Mouse (Mus musculus) embryo, embryonic 11.5 days (tissue): ENCODE measurements around the gene Nup54.

Source experiments
- DNase-seq: peaks from one replicate; pipeline ENCODE4 v3.0.0-alpha.2; 2012; ENCODE audit warnings: low read depth, low spot score

Nup54 gene

DNA sequence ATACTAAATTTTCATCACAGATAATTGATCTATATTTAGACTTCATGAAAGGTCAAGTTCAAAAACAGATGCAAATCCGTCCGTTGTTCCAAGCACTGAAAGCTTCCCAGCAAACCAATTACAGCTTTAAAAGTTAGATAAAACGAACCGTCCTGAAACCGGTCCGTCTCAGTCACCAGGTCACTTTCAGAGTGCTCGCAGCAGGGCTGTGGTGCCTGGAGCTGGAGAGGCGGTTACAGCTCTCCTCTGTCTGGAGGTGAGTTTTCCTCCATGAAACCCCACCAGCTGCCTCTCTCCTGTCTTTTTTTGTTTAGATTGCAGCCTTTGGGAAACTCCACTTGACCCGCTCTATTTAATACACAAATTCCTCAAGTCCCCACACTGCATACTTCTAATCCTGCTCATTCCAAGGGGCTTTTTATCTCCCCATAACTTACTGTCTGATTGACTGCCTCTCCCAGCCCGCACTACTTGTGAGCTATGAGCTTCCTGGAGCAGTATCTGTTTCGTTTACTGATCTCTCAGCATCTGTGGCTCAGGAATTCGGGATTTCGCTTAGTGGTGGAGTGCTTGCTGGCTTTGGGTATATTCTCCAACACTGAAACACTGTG is 58.1 kb downstream of the Nup54 start:
- DNase-seq: no peak

DNA sequence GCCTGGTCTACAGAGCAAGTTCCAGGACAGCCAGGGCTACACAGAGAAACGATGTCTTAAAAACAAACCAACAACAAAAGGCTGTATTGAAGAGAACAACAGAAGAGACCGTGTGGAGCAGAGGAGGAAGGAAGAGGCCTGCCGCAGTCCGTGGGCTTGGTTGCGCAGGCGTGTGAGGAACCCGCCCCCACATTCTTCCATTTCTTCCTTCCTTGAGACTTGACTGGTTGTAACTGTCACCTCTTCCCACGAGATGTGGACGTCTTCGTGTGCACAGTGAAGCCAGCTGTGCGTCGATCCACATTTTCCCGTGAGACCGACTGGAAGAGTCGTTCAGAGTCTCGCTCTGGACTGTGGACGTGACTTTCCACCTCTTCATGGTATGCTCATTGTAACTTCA is 59.7 kb downstream of the Nup54 start:
- DNase-seq: no peak

DNA sequence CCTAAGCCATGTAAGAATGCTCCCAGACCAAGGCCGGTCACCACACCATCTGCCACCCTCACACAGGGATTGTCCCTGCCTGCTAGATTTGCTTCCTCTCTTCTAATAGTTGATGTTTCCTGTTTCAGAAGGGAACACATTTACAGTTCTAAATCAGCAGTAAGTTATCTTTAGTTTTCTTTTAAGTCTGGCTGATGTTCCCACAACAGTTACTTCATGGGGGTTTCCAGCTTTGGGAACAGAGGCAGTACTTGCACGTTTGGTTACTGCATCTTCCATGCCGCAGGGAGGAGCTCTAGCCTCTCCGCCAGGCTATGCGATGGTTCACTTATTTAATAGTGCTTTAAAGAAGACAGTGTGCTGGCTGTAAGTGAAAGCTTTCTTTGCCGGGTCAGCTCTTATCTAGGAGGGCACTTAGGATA is 60.3 kb downstream of the Nup54 start:
- DNase-seq: no peak

DNA sequence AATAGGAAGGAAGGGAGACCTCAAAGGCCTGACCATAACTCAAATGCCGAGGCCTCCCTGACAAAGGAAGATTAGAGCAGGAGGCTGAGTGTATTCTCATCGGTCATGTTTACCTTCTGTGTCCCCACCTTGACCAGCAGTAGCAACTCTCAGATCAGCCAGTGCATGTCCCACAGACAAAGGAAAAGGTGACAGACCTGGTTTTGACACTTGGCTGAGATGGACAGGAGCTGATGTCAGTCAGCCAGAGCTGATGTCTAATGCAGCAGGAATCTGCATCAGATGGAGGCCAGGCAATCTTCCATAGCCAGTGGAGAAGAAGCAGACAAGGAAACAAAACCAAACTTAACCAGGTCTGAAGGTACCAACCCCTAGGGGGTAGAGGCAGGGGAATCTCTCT is 62.4 kb downstream of the Nup54 start:
- DNase-seq: no peak

DNA sequence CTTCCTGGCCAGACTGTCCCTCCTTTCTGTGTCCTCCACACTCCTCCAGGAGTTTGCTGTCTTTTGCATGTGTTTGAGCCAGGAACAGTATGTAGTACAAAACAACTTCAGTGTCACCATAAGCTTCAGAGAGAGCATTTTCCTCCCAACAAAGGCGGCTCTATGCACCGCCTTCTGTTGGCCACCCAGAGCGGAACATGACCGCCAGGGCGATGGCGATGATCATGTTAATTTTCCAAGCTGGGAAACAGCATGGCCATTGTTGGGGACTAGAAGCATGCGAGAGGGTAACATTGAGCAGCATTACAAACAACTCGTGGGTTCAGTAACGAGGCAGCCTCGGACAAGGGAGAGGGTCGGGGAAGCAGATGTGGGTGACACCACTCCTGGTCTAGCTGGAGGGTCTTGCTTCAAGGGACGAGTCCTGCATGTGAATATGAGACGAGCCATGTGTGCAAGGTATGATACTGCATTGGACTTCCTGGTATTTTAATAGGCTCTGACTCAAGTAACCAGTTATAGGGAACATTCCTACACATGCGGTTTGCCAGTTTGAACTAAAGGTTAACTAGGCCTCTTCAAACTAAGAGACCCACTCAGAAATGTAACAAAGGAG is 63.5 kb downstream of the Nup54 start:
- DNase-seq: no peak

DNA sequence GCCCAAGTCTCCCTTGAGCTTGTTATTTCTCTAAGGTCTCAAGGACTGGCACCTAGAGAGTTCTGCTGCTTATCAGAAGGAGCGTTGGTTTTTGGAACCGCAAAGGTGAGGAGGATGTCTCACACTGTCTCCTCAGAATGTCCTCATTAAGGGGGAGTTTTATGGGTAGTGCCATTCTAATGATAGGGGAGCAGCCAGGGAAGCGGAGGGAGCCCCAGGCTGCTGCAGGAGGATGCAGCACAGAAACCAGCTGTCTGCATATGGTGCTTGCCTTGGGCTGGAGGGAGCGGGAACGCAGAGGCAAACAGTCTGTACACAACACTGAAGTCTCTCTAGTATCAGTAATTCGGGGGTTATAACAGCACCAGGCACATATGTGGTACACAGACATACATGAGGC is 64.1 kb downstream of the Nup54 start:
- DNase-seq: no peak

DNA sequence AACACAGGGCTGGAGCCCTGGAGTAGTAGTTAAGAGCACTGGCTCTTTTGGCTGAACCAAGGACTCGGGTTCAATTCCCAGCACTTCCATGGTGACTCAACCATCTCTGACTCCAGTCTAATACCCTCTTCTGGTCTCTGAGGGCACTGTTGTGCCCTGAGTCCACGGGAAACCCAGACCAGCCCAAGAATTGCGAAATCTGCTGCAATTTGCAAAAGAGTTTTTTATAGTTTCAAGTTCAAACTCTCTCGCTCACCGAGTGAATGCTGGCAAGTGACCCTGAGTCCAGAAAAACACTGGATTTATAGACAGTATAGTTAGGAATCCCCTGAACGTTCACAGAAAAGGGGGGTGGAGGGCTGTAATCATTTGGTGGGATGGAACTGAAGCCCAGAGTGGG is 64.6 kb downstream of the Nup54 start:
- DNase-seq: no peak

DNA sequence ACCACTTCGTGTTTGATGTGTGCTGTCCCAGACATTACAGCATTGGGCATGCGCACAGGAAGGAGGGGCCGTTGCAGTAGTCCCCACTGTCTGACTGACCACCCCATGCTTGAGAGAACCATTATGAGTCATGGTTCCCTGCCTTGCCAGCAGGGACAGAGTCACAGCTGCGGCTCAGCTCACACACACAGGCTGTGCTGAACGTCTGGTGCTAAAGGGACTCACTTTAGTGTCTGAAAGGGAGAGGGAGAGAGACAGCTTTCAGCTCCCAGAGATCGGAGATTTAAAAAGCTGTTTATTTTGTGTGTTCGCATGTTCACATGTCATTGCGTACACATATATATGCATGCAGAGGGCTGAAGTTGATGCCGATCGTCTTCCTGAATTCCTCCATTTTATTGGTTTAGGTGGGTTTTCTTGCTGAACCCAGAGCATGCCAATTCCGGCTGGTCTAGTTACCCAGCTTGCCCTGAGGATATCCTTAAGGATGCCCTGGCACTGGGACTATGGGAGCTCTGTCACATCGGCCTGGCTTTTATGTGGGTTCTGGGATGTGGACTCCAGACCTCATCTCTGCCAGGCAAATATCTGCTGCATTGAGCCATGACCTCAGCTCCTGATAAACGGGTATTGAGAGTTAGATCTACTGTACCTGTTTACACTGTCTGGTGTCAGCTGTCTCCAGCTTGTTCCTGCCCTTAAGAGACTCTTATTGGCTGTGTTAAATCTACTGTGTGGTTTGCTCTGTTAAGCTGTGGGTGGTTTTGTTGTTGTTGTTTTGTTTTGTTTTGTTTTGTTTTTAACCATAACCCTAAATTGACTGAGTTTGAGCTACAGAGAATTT is 65.6 kb downstream of the Nup54 start:
- no peak for DNase-seq

DNA sequence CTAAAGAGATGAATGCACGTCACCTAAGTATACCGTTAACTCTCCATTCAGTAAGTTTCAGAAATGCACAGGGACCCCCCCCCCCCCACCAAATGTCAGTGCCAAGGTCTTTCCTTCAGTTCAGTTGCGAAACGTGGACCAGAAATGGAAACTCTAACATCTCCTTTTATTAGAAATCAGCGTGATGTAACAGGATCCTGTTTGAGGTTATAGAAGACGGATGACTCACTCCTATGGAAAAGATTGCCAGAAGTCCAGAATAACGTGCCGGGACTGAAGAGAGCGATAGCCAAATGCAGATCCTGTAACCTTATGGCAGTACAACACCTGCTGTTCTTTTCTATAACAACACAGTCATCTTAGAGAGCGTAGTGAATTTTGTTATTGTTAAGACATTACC is 66.6 kb downstream of the Nup54 start:
- DNase-seq: no peak

DNA sequence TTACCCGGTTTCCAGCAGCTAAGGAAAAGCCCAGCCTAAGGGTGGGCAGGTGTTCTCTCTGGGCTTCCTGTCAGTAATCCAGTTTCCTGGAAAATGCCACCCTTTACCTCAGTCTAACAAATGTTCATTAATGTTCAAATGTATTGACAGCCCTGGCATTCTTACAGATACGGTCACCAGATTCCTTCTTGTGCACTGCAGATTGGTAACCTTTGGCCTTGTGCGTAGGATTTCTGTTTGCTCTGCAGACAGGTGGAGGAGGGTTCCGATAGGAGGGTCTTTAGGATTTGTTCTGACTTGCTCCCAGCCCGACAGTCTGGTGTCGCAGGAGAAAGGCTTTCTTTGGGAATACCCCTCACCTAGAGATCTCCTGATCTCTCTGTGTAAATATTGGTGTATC is 68.5 kb downstream of the Nup54 start:
- DNase-seq: no peak
